Mouse (Mus musculus) embryonic fibroblast, embryonic 13.5 days (primary cell): Measurements from ENCODE around the gene Rnpep.

ENCODE experiments used
- CTCF ChIP-seq: IDR thresholded peaks from 2 replicates; pipeline ENCODE4 v1.5.1; 2011; ENCODE audit warnings: mild to moderate bottlenecking, control low read depth, low read length, moderate library complexity, borderline replicate concordance; ENCODE audit not compliant: insufficient read depth
- POLR2A ChIP-seq: IDR thresholded peaks from 2 replicates; pipeline ENCODE4 v1.6.1; 2011; ENCODE audit warnings: low read depth, mild to moderate bottlenecking, control low read depth, low read length, moderate library complexity

DNA sequence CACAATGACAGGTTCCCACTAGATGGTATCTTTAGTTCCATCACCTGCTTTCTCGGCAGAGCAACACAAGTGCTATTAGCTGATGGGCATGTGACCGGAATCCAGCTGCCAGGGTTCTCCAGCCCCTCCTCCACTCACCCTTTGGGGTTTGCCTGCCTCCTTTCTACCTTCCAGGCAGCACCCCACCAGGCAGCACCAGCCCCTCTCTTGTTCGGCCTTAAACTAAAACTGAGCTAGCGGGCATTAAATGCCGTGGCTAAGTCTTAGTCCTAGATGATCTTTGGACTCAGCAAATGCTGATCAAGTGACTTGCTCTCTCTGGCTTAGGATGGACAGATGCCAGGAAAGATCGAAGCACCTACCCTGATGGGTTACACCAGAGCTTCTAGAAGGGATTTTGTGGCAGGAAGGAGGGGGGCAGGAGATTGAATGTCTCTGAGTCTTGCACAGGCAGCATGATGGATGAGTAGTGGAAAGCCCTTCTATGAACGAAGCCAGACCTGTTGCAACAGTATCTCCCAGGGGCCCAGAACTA, 39.5 kb upstream of the Rnpep start:
- no peak for TF ChIP-seq CTCF
- TF ChIP-seq POLR2A, result no peak
